Mouse (Mus musculus) 416B (cell line): ENCODE results near the gene Slc2a9.
A peak's percentile ranks its signal among the peaks of the same experiment; 100 is the strongest.

Experiments used
- DNase-seq: peaks from one replicate; pipeline ENCODE4 v3.0.0; 2011; ENCODE audit warnings: low read depth

Slc2a9 gene

DNA sequence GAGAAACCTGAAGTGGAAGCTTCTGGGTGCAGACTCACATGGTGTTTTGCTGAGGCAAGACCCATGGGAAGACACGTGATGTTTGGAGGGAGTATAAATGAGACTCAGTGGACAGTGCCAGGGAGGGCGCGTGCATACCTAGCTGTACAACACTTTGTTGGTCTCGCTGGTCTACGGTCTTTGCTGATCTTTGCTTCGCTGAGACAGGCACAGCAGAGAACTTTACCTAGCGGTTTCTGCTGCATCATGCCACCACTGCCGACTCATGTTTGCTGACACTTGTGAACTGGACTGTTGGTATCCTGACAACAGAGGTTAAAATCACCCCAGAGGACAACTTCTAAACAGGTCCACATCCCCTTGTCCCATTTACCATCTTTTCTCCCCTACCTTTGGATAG is 2.9 kb downstream of the Slc2a9 start:
- DNase-seq: no peak

GRCm38 (mm10) chr5:38499316-38499811 is 3.6 kb downstream of the Slc2a9 start:
- no peak for DNase-seq

- no peak for DNase-seq
Observed at GRCm38 (mm10) chr5:38498479-38498878, 4.5 kb downstream of the Slc2a9 start.

- no peak for DNase-seq
Observed at GRCm38 (mm10) chr5:38496491-38497057, 6.4 kb downstream of the Slc2a9 start.

- peak; percentile 86 for DNase-seq
Observed at GRCm38 (mm10) chr5:38493890-38494289, 9.1 kb downstream of the Slc2a9 start.

GRCm38 (mm10) chr5:38491763-38492162 is 11.2 kb downstream of the Slc2a9 start:
- no peak for DNase-seq

- DNase-seq: no peak
Observed at GRCm38 (mm10) chr5:38489739-38490138, 13.2 kb downstream of the Slc2a9 start.

DNA sequence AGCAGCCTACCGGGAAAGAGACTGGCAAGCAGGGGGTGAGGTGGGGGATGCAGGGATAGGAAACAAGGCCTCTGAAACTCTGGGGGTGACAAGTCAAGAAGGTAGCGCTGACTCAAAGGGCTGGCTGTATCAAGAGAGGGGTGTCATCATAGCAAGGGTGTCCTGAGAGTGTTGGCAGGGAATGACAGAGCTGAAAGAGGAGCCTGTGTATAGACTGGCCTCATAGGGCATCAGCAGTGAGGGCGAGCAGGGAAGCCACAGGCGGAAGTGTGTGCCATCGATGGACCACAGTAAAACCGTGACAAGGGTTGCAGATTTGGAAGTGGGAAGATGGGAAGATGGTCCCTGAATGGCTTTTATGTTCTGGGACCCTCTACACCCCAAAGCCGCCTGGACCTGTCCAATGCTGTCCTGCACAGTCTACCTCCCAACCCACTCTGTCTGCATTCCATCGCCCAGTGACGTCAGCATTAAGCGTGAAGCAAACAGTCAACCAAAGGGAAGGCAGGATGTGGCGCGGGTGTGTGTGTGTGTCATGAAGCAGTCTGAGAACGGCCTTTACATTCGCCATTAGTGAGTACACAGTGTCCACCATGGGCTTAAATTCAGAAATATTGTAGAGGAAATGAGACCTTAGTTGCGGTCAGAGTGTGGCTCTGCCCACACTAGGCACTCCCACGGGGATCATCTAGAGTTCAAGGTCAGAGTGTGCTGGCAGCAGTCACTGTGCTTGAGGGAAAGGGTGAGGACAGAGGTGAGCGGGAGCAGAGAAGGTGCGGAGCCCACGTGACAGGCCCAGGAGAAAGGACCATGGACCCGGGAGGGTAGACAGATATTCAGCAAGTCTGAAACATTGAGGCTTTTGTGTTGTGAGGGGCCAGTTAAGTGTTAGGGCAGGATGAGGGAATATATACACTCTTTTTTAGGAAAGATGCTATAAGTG is 14.0 kb downstream of the Slc2a9 start:
- peak; percentile 91 for DNase-seq

DNA sequence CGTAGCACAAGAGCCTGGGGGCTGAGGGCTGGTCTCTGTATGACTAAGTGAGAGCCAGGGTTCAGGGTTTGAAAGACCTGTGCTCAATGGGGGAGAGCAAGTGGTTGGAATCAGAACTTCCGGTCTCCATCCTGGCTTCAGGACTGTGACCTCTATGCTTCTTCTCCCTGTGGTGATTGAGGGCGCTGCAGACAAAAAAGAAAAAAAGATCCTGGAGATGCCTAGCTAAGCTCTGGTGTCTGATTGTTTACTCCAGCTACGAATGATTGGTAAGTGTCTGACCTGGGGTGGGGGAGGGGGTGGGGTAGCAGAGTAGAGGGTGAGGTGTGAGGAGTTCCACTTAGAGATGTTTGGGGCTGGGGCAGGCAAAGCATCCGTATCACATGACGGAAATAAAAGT is 14.9 kb downstream of the Slc2a9 start:
- no peak for DNase-seq

DNA sequence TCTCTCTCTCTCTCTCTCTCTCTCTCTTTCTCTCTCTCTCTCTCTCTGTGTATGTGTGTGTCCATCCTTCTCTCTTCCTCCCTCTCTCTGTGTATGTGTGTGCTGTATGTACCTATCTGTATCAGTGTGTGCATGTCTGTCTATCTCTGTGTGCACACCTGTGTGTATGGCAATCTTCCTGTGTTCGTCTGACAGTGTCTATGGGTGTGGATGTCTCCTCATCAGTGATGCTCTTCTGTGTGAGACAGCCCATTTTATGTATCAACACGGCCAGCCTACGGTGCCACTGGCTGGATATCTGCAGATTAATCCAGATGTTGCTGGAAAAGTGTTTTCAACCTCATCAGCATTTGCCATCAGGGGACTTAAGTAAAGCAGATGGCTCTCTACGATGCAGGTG is 15.7 kb downstream of the Slc2a9 start:
- DNase-seq: no peak

- no peak for DNase-seq
Observed at GRCm38 (mm10) chr5:38485946-38486345, 17.0 kb downstream of the Slc2a9 start.

GRCm38 (mm10) chr5:38483518-38484110 is 19.3 kb downstream of the Slc2a9 start:
- DNase-seq: no peak

GRCm38 (mm10) chr5:38480822-38481707 is 21.9 kb downstream of the Slc2a9 start:
- no peak for DNase-seq

DNA sequence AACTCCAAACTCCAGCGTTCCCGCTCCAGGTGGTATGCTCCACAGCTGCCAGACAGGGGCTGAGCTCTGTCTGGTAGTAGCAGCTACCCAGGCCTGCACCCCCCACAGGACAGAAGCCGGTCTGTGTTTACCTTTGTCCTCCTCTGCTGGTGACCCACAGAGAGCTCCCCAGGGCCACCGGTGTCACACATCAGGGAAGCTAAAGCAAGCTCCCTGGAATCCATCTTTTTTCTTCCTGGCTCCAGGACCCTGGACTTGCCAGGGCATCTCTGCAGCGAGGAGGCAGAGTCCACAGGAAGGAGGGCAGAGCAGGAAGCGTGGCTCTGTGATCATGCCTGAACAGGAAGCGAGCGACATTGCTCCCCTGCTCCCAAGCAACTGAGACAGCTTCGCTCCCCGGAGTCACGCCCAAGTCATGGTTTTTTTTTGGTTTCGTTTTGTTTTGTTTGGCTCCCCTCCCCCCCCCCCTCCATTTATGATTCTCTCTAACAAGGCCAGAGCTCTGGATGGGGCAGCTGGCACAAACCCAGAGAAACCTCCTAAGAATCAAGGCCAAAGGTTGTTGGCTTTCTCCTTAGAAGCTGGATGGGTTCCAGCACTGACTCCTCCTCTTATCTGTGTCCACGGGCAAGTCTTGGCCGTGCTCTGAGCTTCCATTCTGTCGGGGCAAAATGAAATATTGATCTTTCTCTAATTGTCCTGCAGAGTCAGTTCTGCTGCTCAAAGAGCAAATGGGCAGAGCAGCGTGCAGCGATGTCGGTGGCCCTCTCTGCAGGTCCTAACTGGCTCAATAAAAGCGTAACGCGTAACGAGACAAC is 22.8 kb downstream of the Slc2a9 start:
- peak; percentile 89 for DNase-seq

DNA sequence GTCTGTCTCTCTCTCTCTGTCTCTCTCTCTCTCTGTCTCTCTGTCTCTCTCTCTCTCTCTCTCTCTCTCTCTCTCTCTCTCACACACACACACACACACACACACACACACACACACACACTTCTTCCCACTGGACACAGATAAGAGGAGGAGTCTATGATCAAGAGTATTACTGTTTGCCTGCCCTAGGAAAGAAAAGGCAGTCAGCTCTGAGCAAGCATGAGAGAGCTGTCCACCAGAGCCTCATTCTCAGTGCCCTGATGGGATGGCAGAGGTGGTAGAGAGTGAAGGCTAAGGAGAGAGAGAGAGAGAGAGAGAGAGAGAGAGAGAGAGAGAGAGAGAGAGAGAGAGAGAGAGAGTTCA is 23.4 kb downstream of the Slc2a9 start:
- DNase-seq: peak; percentile 48

- peak; percentile 80 for DNase-seq
Observed at GRCm38 (mm10) chr5:38479027-38479426, 23.9 kb downstream of the Slc2a9 start.

- DNase-seq: no peak
Observed at GRCm38 (mm10) chr5:38477731-38478445, 25.1 kb downstream of the Slc2a9 start.

GRCm38 (mm10) chr5:38476861-38477565 is 25.9 kb downstream of the Slc2a9 start:
- DNase-seq: no peak

- DNase-seq: no peak
Observed at GRCm38 (mm10) chr5:38470881-38471280, 32.1 kb downstream of the Slc2a9 start.
